In genomic region chr19:7445105-7445504, GRCm38 (mm10) we compare ENCODE assay signal across 25 mouse cellular contexts.
"Had no signal": no experiment of that assay in that cellular context is flagged by ENCODE, and none has a peak within 500 bp of the region (broad histone marks: within the 10 kb centered on the region; RNA-seq: fewer than 3 reads in every experiment).

No protein-coding gene starts in this region.

- H3K27ac ChIP-seq: gastrocnemius, adult 2 months; heart, embryonic 10.5 days; hindbrain, embryonic 10.5 days; hindbrain, embryonic 12.5 days; hindbrain, embryonic 14.5 days; intestine, embryonic 15.5 days; kidney, embryonic 15.5 days; kidney, postnatal 0 days; limb, embryonic 13.5 days; limb, embryonic 15.5 days had no signal

- H3K36me3 ChIP-seq: hindbrain, embryonic 12.5 days; intestine, embryonic 15.5 days had no signal

- H3K27me3 ChIP-seq: heart, embryonic 12.5 days; hindbrain, embryonic 12.5 days; intestine, embryonic 15.5 days; kidney, embryonic 15.5 days; limb, embryonic 13.5 days; limb, embryonic 15.5 days had no signal

- H3K9ac ChIP-seq: heart, embryonic 12.5 days; hindbrain, embryonic 12.5 days; hindbrain, embryonic 14.5 days; intestine, embryonic 15.5 days; kidney, embryonic 15.5 days; limb, embryonic 13.5 days; limb, embryonic 15.5 days had no signal

- H3K4me2 ChIP-seq: heart, embryonic 12.5 days; hindbrain, embryonic 12.5 days; hindbrain, embryonic 14.5 days; intestine, embryonic 15.5 days; kidney, embryonic 15.5 days; limb, embryonic 13.5 days; limb, embryonic 15.5 days had no signal

- ATAC-seq: hindbrain, embryonic 16.5 days; inflammation-experienced regulatory T-cells, adult 6 months; intestine, embryonic 15.5 days; intestine, postnatal 0 days had no signal

- H3K4me1 ChIP-seq: heart, embryonic 10.5 days; hindbrain, embryonic 10.5 days; hindbrain, embryonic 12.5 days had no signal

- H3K9me3 ChIP-seq: heart, embryonic 10.5 days; heart, embryonic 12.5 days; hindbrain, embryonic 10.5 days; hindbrain, embryonic 12.5 days; intestine, embryonic 15.5 days; kidney, embryonic 15.5 days; limb, embryonic 13.5 days; limb, embryonic 15.5 days had no signal

- H3K4me3 ChIP-seq: gastrocnemius, adult 2 months; heart, embryonic 10.5 days; heart, embryonic 12.5 days; hindbrain, embryonic 10.5 days; hindbrain, embryonic 12.5 days; intestine, embryonic 15.5 days; kidney, embryonic 15.5 days; limb, embryonic 13.5 days; limb, embryonic 15.5 days had no signal

- DNase-seq: gastrocnemius, adult 2 months; gastrocnemius, postnatal 10 days; gastrocnemius, postnatal 25 days; heart, adult 18-20 months; heart, postnatal 10 days; heart, postnatal 4 days; kidney, adult 18-20 months; kidney, adult 8-10 months; kidney, postnatal 14 days; layer of hippocampus, adult 9-11 months; layer of hippocampus, postnatal 36 days; left cerebral cortex, postnatal 4 days had no signal
